Mouse (Mus musculus): Measurements from ENCODE around the gene Polr3gl.

GRCm38 (mm10) chr3:96559398-96559910 lies 34.5 kb downstream of the Polr3gl start:
- no peak for TF ChIP-seq TAL1 (IDR thresholded peaks at IDR 0.05; ENCODE audit: low read length)
- TF ChIP-seq GATA1 (IDR thresholded peaks at IDR 0.05; ENCODE audit: low read length), result no peak
